Mouse (Mus musculus): Measurements from ENCODE around the gene Tmem106b. TPM values are rescaled to one million over a fixed set of nuclear protein-coding genes. Genes with fewer than 3 reads are reported as not detected.

Tmem106b gene
- total RNA-seq (2023; ENCODE audit: inconsistent age), result 41.0 to 46.4 TPM (median 43.8 TPM) in 4 replicates

DNA sequence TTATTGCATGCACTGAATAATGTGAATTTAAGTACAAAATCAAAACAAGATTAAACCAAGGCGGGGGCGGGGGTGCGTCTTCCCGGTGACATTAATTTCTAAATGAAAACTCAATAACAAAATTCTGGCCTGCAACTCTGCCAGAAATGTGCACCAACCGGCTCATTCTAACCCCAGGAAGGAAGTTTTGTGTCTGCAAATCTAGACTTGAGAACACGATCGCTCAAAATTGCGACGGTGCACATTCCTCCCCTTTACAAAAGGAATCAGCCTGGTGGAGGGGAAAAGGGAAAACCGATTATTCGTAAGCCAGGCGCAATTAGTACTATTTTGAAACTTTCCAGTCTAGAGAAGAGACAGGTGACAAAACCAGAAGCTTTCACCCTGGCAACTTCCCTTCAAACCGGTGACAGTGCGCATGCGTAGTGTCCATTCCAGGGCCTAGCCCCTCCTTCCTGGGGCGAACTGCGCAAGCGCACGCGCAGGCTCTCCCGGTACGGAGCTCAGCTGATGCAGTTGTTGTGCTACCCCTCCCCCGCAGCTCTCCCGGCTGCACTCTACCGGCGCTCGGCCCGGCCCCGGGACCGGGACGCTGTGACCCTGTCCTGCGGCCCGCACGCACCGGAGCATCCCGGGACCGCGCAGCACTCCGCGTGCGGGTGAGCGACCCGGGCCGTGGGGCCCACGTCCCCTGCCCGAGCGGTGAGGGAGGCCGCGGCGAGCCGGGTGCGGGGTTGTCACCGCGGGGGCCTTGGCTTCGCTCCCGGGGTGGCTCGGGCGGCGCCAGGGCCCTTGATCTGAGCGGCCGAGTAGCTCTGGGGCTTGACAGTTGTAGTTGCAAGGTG is at the start of gene Tmem106b:
Gene Tmem106b (plus strand): TSS at position 458 of the 845 bp plus-strand sequence.

Other genes with a start within 250 kb of the Tmem106b start
- not detected in 4 replicates for gene Vwde, start 155.2 kb downstream of the Tmem106b start, total RNA-seq (2023; ENCODE audit: inconsistent age)

Data from B cell, adult (primary cell).